Mouse (Mus musculus) stomach, postnatal 0 days (tissue): Measurements from ENCODE around the gene Mon2.

Source experiments
- CTCF ChIP-seq: IDR thresholded peaks from 2 replicates; pipeline ENCODE4 v1.5.1; 2016; ENCODE audit warnings: antibody characterized with exemption, low read depth, mild to moderate bottlenecking, moderate library complexity
- EP300 ChIP-seq: optimal IDR thresholded peaks from 2 replicates; pipeline ENCODE3; 2016; ENCODE audit warnings: antibody characterized with exemption

- TF ChIP-seq CTCF: no peak
- TF ChIP-seq EP300: no peak
Measured at GRCm38 (mm10) chr10:123092577-123092976, 16.3 kb upstream of the Mon2 start.
